Mouse (Mus musculus) G1E-ER4 (cell line): Measurements from ENCODE around the gene Icam2. TPM values are rescaled to one million over a fixed set of nuclear protein-coding genes. Genes with fewer than 3 reads are reported as not detected.

Experiments used
- GATA1 ChIP-seq: IDR thresholded peaks from one replicate; pipeline ENCODE4 v1.8.0; 2012; ENCODE audit warnings: low read length, inconsistent platforms
- polyA plus RNA-seq: library from polyadenylated mRNA; stranded (reverse); fragments of >175 nt; gene quantifications from 2 replicates; pipeline ENCODE4 v1.2.3, GENCODE M21; 2012

The Icam2 gene
- 50.5 and 63.1 TPM in 2 replicates for polyA plus RNA-seq

DNA sequence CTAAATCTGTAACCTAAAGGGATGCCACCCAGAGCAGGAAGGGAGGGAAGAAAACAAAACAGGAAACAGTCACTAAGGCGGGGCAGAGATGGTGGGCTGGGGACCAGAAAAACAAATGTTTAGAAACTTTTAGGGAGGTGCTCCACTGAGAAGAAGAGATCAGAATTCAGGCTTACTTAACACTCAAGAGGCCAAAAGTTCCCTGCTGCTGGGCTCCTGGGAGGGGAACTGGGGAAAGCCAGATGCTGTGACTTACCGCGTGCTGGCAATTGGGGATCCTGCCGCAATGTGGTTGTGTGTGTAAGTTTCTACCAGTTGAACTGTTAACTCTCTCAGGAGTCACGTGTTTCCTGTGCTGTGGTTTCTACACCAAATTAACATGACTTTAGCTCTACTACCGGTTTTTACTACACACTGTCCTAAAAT, at the start of gene Icam2:
Gene Icam2, minus strand, starts transcription at position 285 of the 426 bp plus-strand sequence.
- no peak for TF ChIP-seq GATA1

DNA sequence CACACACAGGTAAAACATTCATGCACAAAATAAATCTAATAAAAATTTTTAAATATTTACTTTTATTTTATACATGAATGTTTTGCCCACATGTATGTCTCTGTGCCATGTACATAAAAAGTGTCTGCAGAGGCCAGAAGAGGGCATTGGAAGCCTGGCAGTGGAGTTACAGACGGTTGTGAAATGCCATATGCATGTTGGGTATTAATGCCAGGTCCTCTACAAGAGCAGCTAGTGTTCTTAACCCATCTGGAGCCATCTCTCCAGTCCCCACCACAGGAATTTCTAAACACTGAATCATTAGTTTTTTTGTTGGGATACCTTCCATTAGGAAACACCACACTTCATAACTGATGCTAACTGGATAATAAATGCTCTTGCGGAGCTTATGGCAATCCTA, 49.7 kb upstream of the Icam2 start:
- TF ChIP-seq GATA1 = no peak

DNA sequence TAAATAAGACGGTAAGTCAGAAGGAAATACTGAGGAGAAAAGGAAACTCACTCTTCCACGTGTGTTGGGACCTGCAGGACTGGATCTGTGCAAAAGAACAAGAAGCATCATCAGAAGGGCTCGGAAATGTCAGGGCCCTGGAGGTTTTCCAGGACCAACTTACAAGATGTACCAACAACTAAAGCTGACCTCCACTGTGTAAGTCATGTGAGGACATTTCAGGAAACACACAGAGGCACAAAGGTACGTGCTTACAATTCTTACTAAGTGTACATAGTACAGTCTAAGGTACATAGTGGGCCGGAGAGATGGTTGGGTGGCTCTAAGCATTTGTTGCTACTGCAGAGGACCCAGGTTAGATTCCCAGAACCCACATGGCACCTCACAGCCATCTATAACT, 49.2 kb upstream of the Icam2 start:
- TF ChIP-seq GATA1 = no peak

DNA sequence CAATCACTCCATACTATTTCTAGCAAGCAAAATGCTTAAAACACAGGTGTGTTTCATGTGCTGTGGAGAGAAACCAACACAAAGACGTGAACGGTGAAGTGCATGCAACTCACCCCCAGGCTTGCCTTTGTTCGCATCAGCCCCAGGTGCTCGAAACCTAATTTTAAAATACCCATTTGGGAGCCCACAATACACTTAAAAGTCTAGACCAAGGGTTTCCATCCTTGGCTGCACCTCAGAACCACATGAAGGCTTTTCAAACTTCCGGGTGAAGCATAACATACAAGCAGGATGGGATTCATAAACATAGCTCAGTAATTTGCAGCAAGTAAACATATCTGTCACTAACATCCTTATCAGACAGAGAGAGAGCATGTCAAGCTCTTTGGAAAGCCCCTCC, 42.5 kb upstream of the Icam2 start:
- TF ChIP-seq GATA1 = no peak

DNA sequence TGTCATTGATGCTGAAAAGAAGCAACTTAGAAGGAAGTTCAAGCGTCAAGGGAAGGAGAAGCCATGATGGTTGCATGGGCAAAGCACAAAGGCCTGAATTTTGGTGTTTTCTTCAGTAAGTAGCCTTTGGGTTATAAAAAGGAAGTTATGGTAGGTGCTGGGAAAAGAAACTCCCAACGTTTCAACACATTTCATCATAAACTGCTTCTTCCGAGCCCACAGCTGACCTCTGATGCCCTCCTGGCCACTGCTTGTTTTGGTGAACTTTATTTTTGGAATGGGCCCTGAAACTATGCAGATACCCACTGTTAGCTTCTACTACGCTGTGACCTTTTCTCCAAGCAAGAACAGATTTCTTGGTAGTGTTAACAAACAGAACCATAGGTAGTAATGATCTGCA, 41.8 kb upstream of the Icam2 start:
- TF ChIP-seq GATA1 = no peak

DNA sequence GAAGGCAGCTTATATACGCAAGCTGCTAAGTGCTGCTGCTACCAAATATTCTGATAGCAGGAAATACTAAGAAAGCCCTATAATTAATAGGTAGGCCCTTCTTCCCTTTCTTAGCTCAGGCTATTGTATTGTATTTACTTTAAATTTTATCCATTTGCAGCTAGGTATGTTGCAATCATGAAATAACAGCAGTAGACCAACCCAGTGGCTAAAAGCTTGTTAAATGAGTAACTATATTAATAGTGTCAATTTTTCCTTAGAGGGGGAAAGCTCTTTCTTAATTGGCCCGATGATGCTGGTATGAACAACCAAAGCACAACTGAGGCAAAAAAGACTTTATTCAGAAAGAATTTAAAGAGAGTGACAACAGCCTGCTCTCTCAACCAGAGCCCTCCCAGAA, 40.7 kb upstream of the Icam2 start:
- TF ChIP-seq GATA1 = no peak

DNA sequence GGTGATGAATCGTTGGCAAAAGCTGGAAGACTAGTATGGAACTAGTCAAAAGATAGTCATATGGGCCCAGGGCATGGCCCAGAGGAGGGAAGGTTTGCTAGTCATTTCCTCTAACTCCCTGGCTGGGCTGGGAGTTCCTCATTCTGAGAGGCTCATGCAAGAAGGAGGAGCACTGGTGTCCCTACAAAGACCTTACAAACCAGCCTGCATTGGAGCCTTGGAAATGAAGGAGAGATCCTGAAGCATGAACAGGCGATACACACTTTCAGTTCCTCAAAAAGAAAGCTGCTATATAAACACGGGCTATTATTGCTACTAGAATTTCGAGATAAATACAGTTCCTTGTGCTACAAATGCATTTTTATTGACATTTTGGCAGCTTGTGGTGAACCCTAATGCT, 40.2 kb upstream of the Icam2 start:
- no peak for TF ChIP-seq GATA1

DNA sequence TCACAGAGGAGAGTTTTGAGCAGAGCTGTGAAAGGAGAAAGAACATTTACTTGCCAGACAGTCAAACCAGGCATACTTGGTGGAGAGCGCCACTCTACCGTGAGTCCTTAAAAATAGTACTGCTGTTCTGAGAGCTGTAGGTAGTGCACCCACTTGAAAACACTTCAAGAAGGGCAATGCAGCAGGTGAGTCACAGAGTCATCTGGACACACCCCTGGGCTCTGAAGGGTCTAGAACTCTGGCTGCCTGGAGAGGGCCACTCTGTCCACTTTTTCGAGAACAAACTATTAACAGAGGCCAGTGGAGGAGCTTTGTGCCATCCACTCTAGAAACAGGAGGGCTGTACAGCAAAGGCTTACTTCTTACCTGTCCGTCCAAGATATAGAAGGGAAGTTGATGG, 38.6 kb upstream of the Icam2 start:
- no peak for TF ChIP-seq GATA1

DNA sequence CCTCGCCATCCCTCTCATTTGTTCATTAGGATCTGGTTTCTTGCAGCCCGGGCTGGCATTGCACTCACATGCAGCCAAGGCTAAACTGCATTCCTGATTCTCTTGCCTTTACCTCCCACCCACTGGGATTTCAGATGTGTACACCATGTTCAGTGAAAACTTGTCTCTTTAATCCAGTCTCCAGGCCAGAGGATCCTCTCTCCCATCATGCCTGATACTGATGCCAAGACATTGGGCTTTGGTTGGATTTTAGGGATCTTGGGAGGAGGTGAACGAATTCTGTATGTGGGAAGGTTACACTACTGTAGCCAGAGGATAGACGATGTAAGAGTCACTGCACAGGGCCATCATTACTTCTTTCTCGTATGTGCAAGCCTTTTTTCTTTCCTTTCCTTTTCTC, 37.3 kb upstream of the Icam2 start:
- no peak for TF ChIP-seq GATA1

DNA sequence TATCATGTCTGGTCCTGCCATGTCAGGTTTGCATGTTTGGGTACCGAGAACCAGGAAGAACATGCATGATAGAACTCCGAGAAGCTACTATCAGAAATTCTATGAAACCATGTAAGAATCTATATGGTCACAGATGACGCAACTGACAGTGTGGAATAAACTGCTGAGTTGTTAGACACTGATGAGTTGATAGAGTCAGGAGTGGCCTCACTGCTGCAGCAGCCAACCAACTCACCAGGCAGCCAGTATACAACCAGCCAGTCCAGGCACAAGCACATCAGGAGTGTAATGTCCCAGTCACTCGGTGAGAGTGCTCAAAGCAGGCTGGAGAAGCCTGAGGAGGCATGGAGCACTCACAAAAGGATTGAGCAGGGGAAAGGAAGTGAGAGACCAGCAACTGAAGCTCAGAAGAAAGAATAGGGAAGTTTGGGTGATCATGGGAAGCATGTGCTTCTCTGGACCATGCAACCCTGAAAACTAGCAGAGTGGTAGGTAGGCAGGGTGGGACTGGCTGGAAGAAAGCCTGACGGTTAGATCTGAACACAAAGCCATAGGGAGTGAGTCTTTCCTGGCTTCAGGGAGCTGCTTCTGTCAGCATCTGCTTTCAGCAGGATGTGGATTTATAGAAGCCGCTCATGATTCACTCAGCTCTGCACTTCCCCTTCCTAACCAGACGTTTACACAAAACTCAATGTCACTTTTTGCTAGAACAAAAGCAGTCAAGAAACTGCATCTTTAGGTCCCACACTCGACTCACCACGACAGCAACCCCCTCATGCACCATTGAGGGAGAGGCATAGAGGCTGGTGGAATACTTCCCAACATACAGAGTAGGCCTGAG, 31.6 kb upstream of the Icam2 start:
- no peak for TF ChIP-seq GATA1

DNA sequence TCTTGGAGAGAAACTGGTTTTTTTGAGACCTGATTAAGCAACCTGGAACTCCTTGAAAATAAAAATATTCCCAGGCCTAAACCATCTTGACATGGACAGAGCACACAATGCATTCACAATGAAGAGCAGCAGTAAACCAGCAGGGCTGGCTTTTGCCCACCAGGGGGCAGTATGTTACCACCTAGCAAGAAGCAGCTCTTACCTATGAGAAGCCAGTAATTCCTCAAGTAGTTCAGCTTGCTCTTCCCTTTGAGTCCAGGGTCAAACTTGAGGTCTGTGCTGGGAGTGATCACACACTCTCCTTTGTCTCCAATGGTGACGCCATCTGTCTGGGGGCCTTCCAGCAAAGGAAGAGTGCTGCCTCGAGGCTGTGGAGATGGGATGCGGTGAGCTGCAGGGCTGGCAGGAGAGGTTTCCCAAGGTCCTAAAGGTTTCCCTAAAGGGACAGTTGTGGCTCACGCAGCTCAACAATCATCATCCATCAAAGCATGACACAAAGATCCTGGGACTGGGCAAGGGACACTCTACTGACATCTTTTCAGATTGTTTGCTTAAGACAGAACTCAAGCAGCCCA, 30.8 kb upstream of the Icam2 start:
- TF ChIP-seq GATA1 = no peak

DNA sequence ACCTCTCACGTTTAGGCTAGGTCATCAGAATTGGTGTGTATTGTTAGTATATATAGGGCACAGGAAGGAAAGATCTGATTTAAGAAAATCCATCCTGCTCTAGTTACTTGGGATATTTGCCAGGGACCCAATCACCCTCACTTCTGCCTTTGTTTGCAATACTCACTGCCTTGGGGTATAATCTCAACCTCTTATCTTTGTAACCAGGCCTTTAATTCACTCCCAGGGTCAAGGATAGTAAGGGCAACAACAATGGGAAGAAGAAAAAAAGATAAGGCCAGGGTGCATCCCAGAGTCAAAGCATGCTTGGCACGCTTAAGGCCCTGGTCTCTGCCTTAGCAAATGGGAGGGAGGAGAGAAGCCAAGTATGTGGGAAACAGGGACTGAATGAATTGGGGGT, 30.0 kb upstream of the Icam2 start:
- TF ChIP-seq GATA1 = no peak

DNA sequence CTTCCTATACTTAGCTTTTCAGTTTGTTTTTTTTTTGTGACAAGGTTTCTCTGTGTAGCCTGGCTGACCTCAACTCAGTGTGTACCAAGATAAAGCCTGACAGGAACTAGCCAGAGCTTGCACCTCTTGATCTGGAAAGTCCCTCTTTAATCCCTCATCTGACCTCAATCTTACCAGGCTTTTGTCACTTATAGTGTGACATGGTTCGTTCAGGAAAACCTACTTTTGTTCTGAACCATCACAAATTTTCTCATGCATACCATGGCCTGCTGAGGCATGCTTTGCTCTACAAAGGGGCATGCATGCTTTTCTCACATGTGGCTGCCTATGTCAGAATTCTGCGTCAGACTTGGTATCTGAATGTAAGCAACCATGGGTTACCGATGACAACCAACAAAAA, 28.5 kb upstream of the Icam2 start:
- no peak for TF ChIP-seq GATA1

DNA sequence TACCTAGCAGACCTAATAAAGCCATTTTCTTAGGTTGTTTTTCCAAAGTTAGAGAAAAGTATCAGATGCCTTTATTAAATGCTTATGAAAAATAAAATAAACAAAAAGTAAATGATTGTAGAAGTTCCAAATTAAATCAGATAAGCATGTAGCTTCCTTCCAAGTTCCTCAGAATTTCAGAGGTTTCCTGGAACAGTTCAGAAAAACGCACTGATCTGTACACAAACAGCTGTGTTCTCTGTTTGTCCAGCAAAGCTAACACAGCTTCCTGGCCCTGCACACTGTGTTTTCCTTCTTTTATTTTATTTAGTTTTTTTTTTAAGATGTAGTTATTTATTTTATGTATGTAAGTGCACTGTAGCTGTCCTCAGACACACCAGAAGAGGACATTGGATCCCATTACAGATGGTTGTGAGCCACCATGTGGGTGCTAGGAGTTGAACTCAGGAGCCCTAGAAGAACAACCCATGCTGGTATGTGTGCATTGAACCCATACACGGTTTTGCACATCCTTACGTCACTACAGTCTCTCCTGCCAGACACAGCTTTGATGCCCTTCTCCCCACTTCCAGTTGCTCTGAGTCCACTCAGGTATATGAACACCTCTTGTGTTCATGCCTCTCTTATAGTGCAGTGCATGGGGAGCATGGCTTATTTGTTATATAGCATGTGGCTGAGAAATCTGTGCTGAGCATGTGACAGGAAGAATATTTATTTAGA, 24.9 kb upstream of the Icam2 start:
- TF ChIP-seq GATA1 = no peak

DNA sequence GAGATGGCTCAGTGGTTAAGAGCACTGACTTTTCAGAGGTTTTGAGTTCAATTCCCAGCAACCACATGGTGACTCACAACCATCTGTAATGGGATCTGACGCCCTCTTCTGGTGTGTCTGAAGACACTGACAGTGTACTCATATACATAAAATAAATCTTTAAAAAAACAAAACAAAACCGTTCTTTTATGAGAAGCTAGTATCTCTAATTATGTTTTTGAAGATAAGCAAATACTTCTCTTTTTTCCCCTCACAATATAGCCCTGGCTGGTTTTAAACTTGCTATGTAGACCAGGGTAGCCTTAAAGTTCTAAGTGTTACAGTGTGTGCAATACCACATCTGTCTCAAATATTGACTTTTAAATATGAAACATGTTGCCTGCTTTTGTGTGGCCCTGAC, 23.3 kb upstream of the Icam2 start:
- no peak for TF ChIP-seq GATA1

DNA sequence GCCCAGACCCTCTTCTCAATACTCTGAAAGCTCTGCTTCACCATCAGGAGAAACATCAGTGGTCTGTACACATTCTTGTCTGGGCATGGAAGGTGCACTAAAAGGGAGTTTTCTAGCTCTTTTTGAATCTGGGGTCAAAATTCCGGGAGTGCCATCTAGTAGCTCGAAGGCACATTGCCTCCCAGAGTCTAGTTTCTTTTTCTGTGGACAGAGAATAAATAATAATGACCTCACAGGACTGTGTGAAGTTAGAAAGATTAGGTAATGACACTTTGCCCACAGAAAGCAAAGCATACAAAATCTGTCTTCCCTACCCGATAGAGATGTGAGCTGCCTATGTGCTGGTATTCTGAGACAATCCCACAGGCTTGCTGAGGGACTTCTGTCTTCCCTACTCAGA, 22.6 kb upstream of the Icam2 start:
- TF ChIP-seq GATA1 = no peak

DNA sequence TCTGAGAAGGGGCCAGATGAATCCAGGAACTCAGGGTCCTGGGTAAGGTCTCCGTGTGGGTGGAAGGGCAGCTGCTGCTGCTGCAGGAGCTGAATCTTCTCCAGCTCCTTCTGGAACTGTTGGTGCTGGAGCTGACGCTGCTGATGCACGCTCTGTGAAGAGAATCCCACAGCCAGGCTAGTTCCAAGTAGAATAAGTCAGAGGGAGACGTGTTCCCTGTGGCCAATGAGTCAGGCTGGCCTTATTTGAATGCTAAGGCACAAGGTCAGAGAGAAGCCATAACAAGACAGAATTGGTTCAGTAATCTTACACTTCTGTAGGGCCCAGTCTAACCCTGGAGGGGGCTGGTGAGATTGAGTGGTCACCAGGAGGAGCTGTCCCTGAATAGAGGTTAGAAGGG, 22.1 kb upstream of the Icam2 start:
- no peak for TF ChIP-seq GATA1
